Mouse (Mus musculus): ENCODE results near the gene Oxct2a.
"Not testable (repeated sequence)": the region's sequence is repeated elsewhere in the genome, so short reads cannot be mapped to it uniquely, and the experiment has no call there.

Oxct2a gene

DNA sequence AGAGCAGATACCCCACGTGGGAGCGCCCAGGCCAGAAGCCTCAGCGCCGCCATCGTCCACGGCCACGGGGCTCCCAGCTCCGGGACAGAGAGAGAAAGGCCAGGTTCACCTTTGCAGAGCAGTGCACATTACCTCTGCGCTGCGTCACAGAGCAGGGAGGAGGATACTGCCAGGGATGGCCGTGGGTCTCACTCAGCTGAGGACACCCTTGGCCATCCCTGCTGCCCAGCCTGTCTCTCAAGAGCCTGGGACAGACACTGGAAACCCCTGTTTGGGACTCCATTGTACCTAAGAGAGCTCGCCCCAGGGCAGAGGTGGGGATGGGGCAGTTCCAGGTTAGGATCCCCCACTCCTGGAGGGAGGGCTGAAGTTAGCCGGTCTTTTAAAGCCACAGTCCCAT, at the start of gene Oxct2a:
Gene Oxct2a (minus strand): TSS at position 101 of the 400 bp plus-strand sequence.
- no peak for DNase-seq

DNA sequence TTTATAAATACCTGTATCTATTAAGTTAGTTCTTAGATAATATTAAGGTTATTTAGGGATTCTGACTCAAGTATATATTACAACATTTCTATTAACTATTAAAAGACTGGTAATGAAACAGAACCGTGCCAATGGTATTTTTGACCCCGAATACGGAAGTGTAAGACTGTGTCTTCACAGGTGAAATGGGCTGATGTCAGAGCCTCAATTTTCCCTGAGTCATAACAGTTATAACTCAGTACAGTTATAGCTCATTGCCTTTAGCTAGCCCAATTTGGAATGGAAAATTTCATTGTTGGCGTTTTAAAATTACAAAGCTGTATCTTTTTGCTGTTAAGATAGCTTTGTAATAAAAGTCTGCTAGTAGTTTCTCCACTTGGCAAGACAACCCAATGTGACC, 40.1 kb upstream of the Oxct2a start:
- no peak for DNase-seq

DNA sequence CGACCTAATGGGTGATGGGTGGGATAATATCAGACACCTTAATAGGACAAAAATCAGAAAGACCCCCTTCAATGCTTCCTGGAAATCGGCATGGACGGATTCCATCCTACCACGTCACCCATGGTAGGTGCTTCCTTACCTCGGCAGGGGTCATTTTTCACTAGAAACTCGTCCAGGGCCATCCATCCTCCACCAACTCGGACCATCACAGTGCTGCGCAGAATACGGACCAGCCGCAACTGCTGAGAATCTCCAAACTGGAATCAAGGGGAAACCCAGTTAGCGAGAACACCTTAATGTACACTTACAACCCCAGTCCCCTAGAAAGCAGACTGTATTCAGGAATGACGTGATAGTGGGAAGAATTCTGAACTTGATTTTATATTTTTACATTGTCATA, 37.3 kb upstream of the Oxct2a start:
- DNase-seq, result no peak

DNA sequence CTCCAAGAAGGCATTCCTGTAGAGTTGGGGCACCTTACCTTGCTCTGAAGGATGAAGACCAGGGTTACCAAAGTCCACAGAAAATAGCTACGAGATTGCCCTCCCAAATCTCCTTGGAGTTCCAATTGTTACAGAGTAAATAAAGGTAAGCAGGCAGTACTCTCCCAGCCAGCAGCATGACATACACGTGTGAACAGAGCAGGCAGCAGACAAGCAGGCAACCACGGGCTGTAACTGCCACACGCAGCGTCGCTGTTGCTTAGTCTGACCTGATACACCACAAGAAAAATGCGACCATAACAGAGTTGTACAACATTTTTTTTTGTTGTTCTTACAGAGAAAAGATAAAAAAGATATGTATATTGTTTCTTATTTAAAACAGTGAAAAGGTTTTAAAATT, 35.2 kb upstream of the Oxct2a start:
- no peak for DNase-seq

DNA sequence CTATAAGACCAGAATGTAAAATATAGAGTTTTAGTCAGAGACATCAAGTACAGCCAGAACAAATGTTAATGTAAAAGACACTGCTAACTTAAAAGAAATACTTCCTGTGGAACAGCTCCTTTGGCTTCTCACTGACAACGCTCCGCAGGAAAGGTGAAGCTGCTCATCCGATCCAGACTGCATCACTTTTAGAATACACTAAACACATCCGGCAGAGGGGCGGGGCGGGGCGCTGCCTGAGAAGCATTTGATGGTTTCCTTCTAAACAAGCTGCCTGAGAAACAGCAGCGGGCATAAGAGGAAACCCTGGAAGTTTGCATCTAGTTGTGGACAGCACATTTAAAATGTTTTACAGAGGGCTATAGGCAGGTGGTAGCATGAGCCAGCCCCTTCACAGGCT, 32.5 kb upstream of the Oxct2a start:
- DNase-seq, result no peak

DNA sequence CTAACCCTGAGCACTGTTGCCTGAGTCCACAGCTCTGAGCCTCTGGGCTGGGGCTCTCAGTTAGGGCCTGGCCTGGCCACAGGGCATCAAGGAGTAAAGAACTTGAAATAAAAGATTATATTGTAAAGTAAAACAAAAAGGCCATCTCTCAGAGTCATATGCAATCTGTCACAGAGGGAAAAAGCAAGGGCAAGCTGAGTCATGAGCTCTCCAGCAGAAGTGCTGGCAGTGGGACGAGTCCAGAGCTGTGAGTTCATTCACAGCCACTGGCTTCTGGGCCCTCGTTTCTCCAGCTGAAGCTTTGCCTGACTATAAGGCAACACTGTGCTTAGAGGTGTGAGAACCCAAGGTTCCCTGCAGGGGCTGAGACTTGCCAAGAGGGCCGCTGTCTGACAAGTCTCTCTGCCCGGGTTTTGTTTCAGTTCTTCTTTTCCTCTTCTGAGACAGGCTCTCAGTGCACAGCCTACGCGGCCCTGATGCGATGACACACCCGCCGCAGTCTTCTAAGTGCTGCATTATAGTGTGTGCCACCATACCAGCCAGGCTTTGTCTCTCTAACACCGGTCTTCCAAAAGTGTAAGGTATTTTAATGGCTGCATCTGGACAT, 29.9 kb upstream of the Oxct2a start:
- DNase-seq, result no peak

GRCm38 (mm10) chr4:123343471-123343789, 20.0 kb upstream of the Oxct2a start:
- no peak for DNase-seq

GRCm38 (mm10) chr4:123342642-123343470, 19.4 kb upstream of the Oxct2a start, which contains the start of gene Bmp8a:
Bmp8a (minus strand) TSS chr4:123343252.
- DNase-seq, result peak; percentile 63

GRCm38 (mm10) chr4:123342091-123342641, 18.7 kb upstream of the Oxct2a start:
- DNase-seq, result no peak

DNA sequence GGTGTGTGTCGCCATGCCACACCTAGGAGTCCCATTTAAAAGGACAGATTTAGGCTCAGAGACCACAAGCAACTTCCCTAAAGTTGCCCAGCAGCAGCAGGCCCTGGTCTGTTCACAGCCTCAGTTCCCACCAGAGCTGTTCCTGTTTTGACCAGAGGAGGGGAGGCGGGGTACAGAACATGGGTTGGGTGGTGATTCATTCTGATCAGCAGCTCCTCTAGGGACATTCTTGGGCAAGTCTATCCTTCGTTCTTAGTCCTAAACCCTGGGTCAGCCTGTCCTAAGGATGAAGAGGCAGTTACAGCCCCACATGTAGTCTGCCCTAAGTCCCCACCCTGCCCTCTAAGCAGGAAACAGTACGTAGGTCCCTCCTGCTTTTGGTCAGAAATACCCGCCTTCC, 16.8 kb upstream of the Oxct2a start:
- no peak for DNase-seq

DNA sequence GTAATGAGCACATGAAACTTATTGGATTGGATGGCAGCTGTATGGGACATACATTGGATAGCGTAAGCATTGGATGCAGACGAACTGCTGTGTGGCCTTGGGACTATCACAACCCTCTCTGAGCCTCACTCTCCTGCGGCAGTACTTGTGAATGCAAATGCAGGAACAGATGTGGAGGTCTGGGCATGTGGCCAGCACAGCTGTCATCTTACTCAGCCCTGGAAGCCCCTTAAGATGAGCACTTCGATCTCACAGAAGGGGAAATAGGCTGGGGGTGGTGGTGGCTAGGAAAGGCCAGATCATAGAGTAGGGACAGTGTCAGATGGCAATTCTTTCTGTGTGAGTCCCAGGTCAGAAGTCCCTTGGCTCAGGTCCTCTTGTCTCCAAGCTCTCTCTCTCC, 14.3 kb upstream of the Oxct2a start:
- DNase-seq, result no peak

DNA sequence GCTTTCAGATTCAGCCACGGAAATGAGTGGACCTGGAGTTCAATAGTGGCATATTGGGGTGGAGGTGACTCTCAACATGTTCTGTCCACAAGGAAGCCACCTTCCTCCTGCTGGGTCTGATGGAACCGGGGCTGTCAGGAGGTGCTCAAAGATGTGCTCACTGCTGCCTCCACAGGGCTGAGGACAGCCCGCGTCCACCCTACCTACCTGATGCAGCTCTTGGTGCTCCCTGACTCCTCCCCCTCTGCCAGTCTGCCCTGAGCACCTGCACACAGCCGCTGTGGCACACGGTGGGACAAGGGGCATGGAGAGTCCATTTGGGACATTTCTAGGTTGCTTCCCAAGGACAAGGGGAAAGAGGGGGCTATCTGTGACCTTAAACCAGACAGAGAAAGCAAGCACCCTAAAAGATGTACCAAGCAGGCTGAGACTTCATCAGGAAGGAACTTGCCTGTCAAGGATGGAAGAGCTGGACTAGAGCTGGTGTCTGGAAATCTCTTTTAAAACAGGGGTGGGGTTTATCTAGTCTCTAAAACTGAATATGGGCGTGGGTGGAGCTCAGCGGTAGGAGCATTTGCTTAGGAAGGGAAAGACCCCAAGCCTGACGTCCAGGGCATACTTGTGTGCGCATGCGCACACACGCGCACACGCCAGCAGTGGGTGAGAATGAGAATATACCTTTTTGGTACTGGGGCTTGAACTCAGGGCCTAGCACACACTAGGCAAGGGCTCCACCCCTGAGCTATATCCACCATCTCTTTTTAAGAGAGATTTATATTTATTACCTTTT, 12.6 kb upstream of the Oxct2a start:
- no peak for DNase-seq

- not testable (repeated sequence) for DNase-seq
These were observed 11.8 kb upstream of the Oxct2a start for GRCm38 (mm10) chr4:123335244-123335643.

DNA sequence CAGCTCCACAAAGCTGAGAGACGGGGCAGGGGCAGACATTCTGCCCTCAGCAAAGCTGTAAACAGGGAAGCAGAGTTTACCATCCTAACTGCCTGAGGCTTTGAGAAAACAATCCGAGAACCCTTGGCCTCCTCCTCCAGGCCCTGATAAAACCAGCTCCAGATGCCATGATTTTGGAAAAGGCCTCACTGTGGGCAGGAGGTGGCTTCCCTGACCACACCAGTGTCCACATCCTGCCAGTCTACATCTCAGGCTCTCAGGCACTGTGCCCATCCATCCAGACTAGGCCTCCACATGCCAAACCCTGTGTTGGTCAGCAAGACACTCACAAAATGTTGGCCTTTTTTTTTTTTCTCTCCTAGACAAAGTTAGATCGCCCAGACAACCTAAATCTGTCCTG, 10.7 kb upstream of the Oxct2a start:
- DNase-seq, result no peak

GRCm38 (mm10) chr4:123333151-123333550, 9.7 kb upstream of the Oxct2a start:
- no peak for DNase-seq

GRCm38 (mm10) chr4:123331961-123332360, 8.5 kb upstream of the Oxct2a start:
- DNase-seq, result not testable (repeated sequence)

DNA sequence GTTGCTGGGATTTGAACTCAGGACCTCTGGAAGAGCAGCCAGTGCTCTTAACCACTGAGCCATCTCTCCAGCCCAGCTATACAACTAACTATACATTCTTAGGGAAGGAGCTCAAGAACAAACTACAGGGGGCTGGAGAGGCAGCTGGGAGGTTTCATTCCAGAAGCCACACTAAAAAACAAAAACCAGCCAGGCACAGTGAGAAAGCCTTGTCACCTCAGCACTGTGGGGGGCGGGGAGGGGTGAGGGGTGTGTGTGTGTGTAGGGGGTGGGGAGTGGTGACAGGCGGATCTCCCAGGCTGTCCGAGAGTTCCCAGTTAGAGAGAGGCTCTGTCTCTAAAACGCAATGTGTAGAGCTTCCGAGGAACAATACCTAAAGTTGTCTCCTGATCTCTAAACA, 7.9 kb upstream of the Oxct2a start:
- no peak for DNase-seq

- DNase-seq, result no peak
These were observed 5.5 kb upstream of the Oxct2a start for GRCm38 (mm10) chr4:123328946-123329345.

- DNase-seq, result no peak
These were observed 4.2 kb upstream of the Oxct2a start for GRCm38 (mm10) chr4:123327630-123328029.

GRCm38 (mm10) chr4:123326087-123326486, 2.7 kb upstream of the Oxct2a start:
- DNase-seq, result no peak

- not testable (repeated sequence) for DNase-seq
These were observed 524 bp downstream of the Oxct2a start for GRCm38 (mm10) chr4:123322910-123323309.

- no peak for DNase-seq
These were observed 8.9 kb downstream of the Oxct2a start for GRCm38 (mm10) chr4:123314497-123314896.

DNA sequence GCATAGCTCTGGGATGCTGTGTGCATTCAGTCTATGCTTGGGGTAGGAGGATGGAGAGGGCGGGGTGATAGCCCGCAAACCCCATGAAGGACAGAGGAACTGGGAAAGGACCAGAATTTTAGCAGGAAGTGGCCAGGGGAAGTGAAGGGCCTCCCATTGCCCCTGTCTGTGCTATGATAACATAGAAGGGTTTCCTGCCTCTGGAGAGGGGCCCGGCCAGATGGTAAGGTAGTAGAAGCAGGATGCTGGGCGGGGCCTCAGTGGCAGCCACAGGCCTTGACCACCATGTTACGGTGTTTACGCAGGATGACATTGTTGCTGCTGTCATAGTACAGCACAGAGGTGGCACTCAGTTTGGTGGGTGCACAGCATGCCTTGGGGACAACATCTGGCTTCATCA, 10.4 kb downstream of the Oxct2a start:
- DNase-seq, result no peak

GRCm38 (mm10) chr4:123311845-123312244, 11.6 kb downstream of the Oxct2a start:
- no peak for DNase-seq

Data from thymus, postnatal 14 days (tissue).